Mouse (Mus musculus): ENCODE data around the gene Rtn1. TPM values are rescaled to one million over a fixed set of nuclear protein-coding genes. Genes with fewer than 3 reads are reported as not detected.
A peak's percentile ranks its signal among the peaks of the same experiment; 100 is the strongest.

The Rtn1 gene
- polyA plus RNA-seq, 1 experiment from 2014 or later = 2,137 TPM

DNA sequence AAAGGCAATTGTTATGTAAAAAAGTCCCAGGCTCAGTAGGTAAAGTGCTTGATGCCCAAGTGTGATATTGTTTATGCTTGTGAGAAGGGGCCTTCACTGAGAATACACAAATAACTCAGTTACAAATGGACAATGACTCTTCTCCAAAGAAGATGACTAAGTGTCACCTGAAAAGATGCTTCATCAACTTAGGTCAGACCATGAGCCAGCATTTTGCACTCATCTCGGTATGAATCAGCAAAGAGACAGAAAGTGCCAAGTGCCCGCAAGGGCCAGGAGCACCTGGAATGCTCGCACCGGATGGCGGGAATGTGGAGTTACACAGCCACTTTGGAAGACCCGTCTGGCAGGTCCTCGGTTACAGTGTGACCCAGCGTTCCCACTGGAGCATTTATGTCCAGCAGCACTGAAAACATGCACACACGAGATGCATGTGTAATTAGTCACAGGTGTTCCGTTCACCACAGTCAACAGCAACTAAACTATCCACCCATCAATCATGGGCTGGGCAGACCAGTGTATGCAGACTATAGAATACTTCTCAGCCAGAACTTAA is 156.9 kb downstream of the Rtn1 start:
- Histone ChIP-seq H3K4me1 (replicated peaks) (peaks cover 12% of the 10 kb centered on the region), H3K9me3 (0 out of 2 replicates have a peak, but pooled peaks cover 4% of the 10 kb centered on the region), H3K9ac (no peak overlapping the region), H3K27ac (replicated peaks) (no peak overlapping the region), H3K4me3 (no peak overlapping the region), H3K4me2 (no peak overlapping the region), H3K27me3 (no peaks in the 10 kb centered on the region), H3K36me3 (no peaks in the 10 kb centered on the region)
- ATAC-seq (ENCODE audit: low read depth) = no peak
- 72% methylated on average over 10 of the region's 10 CpGs for WGBS

DNA sequence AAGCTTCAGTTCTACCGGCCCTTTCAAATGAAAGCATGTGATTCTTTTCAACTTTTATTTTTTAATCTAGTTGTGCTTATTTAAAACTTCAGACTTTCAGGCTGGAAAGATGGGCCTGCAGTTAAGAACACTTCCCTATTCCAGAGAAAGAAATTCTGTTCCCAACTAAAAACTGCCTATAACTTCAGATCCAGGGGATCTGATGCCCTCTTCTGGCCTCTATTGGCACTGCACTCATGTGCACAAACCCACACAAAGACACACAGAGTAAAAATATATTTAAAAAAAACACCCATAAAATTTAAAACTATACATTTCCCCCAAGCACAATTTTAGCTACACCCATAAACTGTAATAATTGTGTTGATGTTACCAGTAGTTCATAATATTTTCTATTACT is 163.9 kb downstream of the Rtn1 start:
- WGBS = 95% methylated on average over 1 of the region's 1 CpGs
- H3K4me1 ChIP-seq (replicated peaks) = peaks cover 2% of the 10 kb centered on the region; the same call in 1 of the 2 replicates
- H3K27me3 ChIP-seq = no peaks in the 10 kb centered on the region
- H3K9ac ChIP-seq = no peak overlapping the region
- H3K4me3 ChIP-seq = no peak overlapping the region
- H3K27ac ChIP-seq (replicated peaks) = no peak overlapping the region
- H3K36me3 ChIP-seq = no peaks in the 10 kb centered on the region
- H3K9me3 ChIP-seq = 0 out of 2 replicates have a peak, but pooled peaks cover 4% of the 10 kb centered on the region
- H3K4me2 ChIP-seq = no peak overlapping the region
- ATAC-seq (ENCODE audit: low read depth) = no peak

GRCm38 (mm10) chr12:72242807-72243206 is 166.0 kb downstream of the Rtn1 start:
- Histone ChIP-seq H3K27me3 (no peaks in the 10 kb centered on the region), H3K9ac (no peak overlapping the region), H3K4me3 (no peak overlapping the region), H3K36me3 (no peaks in the 10 kb centered on the region), H3K9me3 (no peaks in the 10 kb centered on the region), H3K4me1 (replicated peaks) (peaks cover 19% of the 10 kb centered on the region; the same call in 1 of the 2 replicates), H3K4me2 (no peak overlapping the region), H3K27ac (replicated peaks) (no peak overlapping the region)
- no peak for ATAC-seq (ENCODE audit: low read depth)
- 74% methylated on average over 6 of the region's 6 CpGs for WGBS

DNA sequence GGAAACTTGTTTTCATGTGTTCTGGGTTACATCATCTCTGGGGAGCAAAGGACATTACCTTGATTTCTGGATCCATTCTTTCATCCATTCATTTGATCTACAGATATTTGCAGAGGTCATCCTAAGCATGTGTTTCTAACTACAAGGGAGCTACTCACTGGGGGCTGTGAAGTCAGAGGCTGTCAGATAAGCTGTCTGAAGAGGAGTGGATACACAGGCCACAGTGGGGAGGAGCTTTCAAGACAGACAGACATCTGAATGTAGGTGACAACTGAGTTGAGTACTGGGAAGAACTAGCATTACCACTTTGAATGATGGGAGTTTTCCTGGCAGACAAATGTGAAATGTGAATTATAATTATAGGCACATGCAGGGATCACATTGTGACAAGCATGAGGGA is 168.3 kb downstream of the Rtn1 start:
- Histone ChIP-seq H3K9ac (no peak overlapping the region), H3K27me3 (no peaks in the 10 kb centered on the region), H3K36me3 (no peaks in the 10 kb centered on the region), H3K4me2 (no peak overlapping the region), H3K4me3 (no peak overlapping the region), H3K27ac (replicated peaks) (no peak overlapping the region), H3K4me1 (replicated peaks) (peaks cover 25% of the 10 kb centered on the region), H3K9me3 (no peaks in the 10 kb centered on the region)
- ATAC-seq (ENCODE audit: low read depth) = no peak

- no peaks in the 10 kb centered on the region for H3K36me3 ChIP-seq
- no peak overlapping the region for H3K4me3 ChIP-seq
- WGBS = 38% methylated on average over 12 of the region's 12 CpGs
- no peaks in the 10 kb centered on the region for H3K9me3 ChIP-seq
- H3K27ac ChIP-seq (replicated peaks) = peak overlapping the region; percentile 72
- no peaks in the 10 kb centered on the region for H3K27me3 ChIP-seq
- no peak for ATAC-seq (ENCODE audit: low read depth)
- peaks cover 28% of the 10 kb centered on the region for H3K4me1 ChIP-seq (replicated peaks)
- H3K9ac ChIP-seq = no peak overlapping the region
- no peak overlapping the region for H3K4me2 ChIP-seq
Observed at GRCm38 (mm10) chr12:72239230-72239894, 169.5 kb downstream of the Rtn1 start.

DNA sequence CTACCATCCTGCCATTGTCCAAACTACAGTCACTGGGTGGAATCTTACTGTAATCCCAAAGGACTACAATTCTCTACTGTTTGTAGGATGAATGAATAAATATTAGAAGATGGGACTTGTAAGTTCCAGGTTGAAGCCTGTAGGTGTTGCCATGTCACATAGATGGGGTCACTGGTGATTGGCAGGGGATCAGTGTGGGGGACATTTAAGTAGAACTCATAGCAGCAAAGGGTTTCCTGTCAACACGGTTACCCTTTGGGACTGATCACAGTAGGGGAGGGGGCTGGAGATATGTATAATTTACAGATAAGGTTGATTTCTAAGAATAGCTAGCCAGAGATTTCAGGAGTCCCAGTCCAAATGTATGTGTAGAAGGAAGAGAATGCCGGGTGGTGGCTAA is 171.6 kb downstream of the Rtn1 start:
- 84% methylated on average over 2 of the region's 2 CpGs for WGBS

GRCm38 (mm10) chr12:72236564-72237011 is 172.3 kb downstream of the Rtn1 start:
- Histone ChIP-seq H3K9me3 (no peaks in the 10 kb centered on the region), H3K27ac (replicated peaks) (peak overlapping the region; percentile 96), H3K9ac (peak overlapping the region; percentile 89), H3K4me3 (peak overlapping the region; percentile 74), H3K4me1 (replicated peaks) (peaks cover 56% of the 10 kb centered on the region), H3K27me3 (no peaks in the 10 kb centered on the region), H3K4me2 (peak overlapping the region; percentile 88), H3K36me3 (no peaks in the 10 kb centered on the region)
- WGBS = under 1% methylated on average over 56 of the region's 56 CpGs
- peak; percentile 97 for ATAC-seq (ENCODE audit: low read depth)

More for the DNA sequence above, 171.6 kb downstream of the Rtn1 start:
- H3K4me1 ChIP-seq (replicated peaks) = peaks cover 49% of the 10 kb centered on the region
- H3K4me2 ChIP-seq = peak overlapping the region; percentile 88
- peak overlapping the region; percentile 89; the same call in 1 of the 2 replicates for H3K9ac ChIP-seq
- H3K36me3 ChIP-seq = no peaks in the 10 kb centered on the region
- H3K9me3 ChIP-seq = no peaks in the 10 kb centered on the region
- no peak for ATAC-seq (ENCODE audit: low read depth)
- H3K27me3 ChIP-seq = no peaks in the 10 kb centered on the region
- peak overlapping the region; percentile 74 for H3K4me3 ChIP-seq
- peak overlapping the region; percentile 96; the same call in 1 of the 2 replicates for H3K27ac ChIP-seq (replicated peaks)

- Histone ChIP-seq H3K27ac (replicated peaks) (peak overlapping the region; percentile 96), H3K9me3 (no peaks in the 10 kb centered on the region), H3K9ac (peak overlapping the region; percentile 89), H3K4me3 (peak overlapping the region; percentile 74), H3K4me2 (peak overlapping the region; percentile 88), H3K4me1 (replicated peaks) (peaks cover 59% of the 10 kb centered on the region), H3K27me3 (no peaks in the 10 kb centered on the region), H3K36me3 (no peaks in the 10 kb centered on the region)
- peak; percentile 48; the same call in 1 of the 2 replicates for ATAC-seq (ENCODE audit: low read depth)
- 14% methylated on average over 12 of the region's 12 CpGs for WGBS
Observed at GRCm38 (mm10) chr12:72235621-72236351, 173.1 kb downstream of the Rtn1 start.

DNA sequence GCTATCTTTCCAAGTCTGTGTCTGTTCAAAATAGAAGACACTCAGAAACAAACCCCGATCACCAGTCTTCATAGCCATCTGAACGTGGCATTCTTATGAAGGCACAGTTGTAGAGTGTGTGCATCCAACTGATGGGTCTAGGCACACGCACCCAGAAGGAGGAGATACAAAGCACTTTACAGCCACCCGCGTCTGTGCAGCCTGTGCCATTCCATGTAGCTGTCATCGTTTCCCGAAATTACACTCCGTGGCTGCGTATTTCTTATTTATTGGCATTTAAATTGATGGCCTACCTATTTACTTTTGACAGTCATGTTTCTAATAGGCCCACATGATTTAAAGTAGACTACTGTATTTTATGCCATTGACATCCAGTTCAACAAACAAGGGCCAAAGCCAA is 173.9 kb downstream of the Rtn1 start:
- no peaks in the 10 kb centered on the region for H3K27me3 ChIP-seq
- H3K36me3 ChIP-seq = no peaks in the 10 kb centered on the region
- H3K27ac ChIP-seq (replicated peaks) = peak overlapping the region; percentile 96
- peak overlapping the region; percentile 89 for H3K9ac ChIP-seq
- H3K4me1 ChIP-seq (replicated peaks) = peaks cover 64% of the 10 kb centered on the region
- no peaks in the 10 kb centered on the region for H3K9me3 ChIP-seq
- H3K4me3 ChIP-seq = peak overlapping the region; percentile 74
- 35% methylated on average over 9 of the region's 9 CpGs for WGBS
- ATAC-seq (ENCODE audit: low read depth) = no peak
- H3K4me2 ChIP-seq = peak overlapping the region; percentile 88

DNA sequence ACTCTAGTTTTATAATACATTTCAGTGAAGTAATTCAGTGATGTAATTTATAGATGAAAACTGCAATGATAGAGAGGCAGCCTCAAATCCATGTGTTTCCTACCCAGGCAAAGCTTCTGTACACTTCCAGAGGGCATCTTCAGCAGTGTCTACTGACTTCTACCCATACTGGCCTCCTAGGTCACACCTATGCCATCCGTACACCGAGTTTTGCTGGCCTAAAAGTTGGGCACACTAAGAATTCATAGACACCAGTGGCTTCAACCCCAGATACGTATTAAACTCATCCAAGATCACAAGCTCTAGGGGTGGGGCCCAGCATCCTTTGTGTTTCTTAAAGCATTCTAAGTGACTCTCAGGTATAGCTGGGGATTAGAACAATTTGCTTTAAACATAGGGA is 174.7 kb downstream of the Rtn1 start:
- H3K9ac ChIP-seq = peak overlapping the region; percentile 89
- H3K27ac ChIP-seq (replicated peaks) = peak overlapping the region; percentile 96
- H3K4me3 ChIP-seq = peak overlapping the region; percentile 74
- 68% methylated on average over 3 of the region's 3 CpGs for WGBS
- H3K9me3 ChIP-seq = no peaks in the 10 kb centered on the region
- ATAC-seq (ENCODE audit: low read depth) = no peak
- no peaks in the 10 kb centered on the region for H3K36me3 ChIP-seq
- H3K27me3 ChIP-seq = no peaks in the 10 kb centered on the region
- peak overlapping the region; percentile 88 for H3K4me2 ChIP-seq
- peaks cover 64% of the 10 kb centered on the region for H3K4me1 ChIP-seq (replicated peaks)

- H3K9me3 ChIP-seq = no peaks in the 10 kb centered on the region
- H3K36me3 ChIP-seq = peaks cover 4% of the 10 kb centered on the region; the same call in 1 of the 2 replicates
- peak overlapping the region; percentile 74 for H3K4me3 ChIP-seq
- no peak for ATAC-seq (ENCODE audit: low read depth)
- H3K27ac ChIP-seq (replicated peaks) = peak overlapping the region; percentile 96; the same call in 1 of the 2 replicates
- H3K4me1 ChIP-seq (replicated peaks) = peaks cover 63% of the 10 kb centered on the region
- H3K4me2 ChIP-seq = peak overlapping the region; percentile 88
- H3K9ac ChIP-seq = peak overlapping the region; percentile 89
- no peaks in the 10 kb centered on the region for H3K27me3 ChIP-seq
- 42% methylated on average over 19 of the region's 19 CpGs for WGBS
Observed at GRCm38 (mm10) chr12:72232826-72233790, 175.7 kb downstream of the Rtn1 start.
